Mouse (Mus musculus): ENCODE results near the gene Olfr714. TPM values are rescaled to one million over a fixed set of nuclear protein-coding genes. Genes with fewer than 3 reads are reported as not detected.

Olfr714 gene
- not detected for polyA plus RNA-seq (2012; fragmentation: generic; extraction: Trizol)

DNA sequence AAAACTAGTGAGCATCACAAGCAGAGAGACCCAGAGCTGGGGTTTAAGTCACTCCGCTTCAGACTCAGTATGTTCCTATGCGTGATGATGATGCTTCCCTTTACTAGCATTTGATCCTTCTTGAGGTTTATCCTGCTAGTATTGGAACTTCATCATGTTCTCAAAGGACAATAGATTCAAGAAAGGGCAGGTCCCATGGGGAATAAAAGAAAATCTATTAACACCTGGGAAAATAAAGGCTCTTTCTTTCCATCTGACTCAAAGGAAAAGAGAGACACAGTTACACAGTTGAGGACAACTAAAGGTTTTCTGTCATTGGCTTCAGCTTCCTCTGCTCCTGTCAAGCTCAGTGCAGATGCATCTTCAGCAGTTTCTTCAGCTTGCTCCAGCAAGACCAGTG is at the start of gene Olfr714:
Gene Olfr714 (plus strand): TSS at position 301 of the 400 bp plus-strand sequence.

GRCm38 (mm10) chr7:107030874-107031273 is 39.9 kb upstream of the Olfr714 start, which contains the start of gene Olfr713:
Gene Olfr713, plus strand, starts transcription at chr7:107031174.

GRCm38 (mm10) chr7:107092920-107093319 is 22.1 kb downstream of the Olfr714 start, which contains the start of gene Olfr17:
Gene Olfr17, plus strand, starts transcription at chr7:107093220.

GRCm38 (mm10) chr7:107110269-107110668 is 39.5 kb downstream of the Olfr714 start, which contains the start of gene Olfr715b:
Gene Olfr715b, minus strand, starts transcription at chr7:107110369.

Other genes with a start within 250 kb of the Olfr714 start
- not detected for gene Olfr702, start 237.1 kb upstream of the Olfr714 start, polyA plus RNA-seq (2012; fragmentation: generic; extraction: Trizol)
- not detected for gene Olfr703, start 227.6 kb upstream of the Olfr714 start, polyA plus RNA-seq (2012; fragmentation: generic; extraction: Trizol)
- not detected for gene Olfr704, start 207.8 kb upstream of the Olfr714 start, polyA plus RNA-seq (2012; fragmentation: generic; extraction: Trizol)
- gene Olfr705, start 194.1 kb upstream of the Olfr714 start, polyA plus RNA-seq (2012; fragmentation: generic; extraction: Trizol) = not detected
- not detected for gene Olfr706, start 182.8 kb upstream of the Olfr714 start, polyA plus RNA-seq (2012; fragmentation: generic; extraction: Trizol)
- gene Olfr707, start 169.7 kb upstream of the Olfr714 start, polyA plus RNA-seq (2012; fragmentation: generic; extraction: Trizol) = not detected
- gene Olfr1532-ps1, start 163.0 kb upstream of the Olfr714 start, polyA plus RNA-seq (2012; fragmentation: generic; extraction: Trizol) = not detected
- not detected for gene Olfr709-ps1, start 138.8 kb upstream of the Olfr714 start, polyA plus RNA-seq (2012; fragmentation: generic; extraction: Trizol)
- not detected for gene Olfr710, start 122.7 kb upstream of the Olfr714 start, polyA plus RNA-seq (2012; fragmentation: generic; extraction: Trizol)
- not detected for gene Olfr6, start 107.0 kb upstream of the Olfr714 start, polyA plus RNA-seq (2012; fragmentation: generic; extraction: Trizol)
- not detected for gene Olfr711, start 95.5 kb upstream of the Olfr714 start, polyA plus RNA-seq (2012; fragmentation: generic; extraction: Trizol)
- not detected for gene Olfr2, start 64.9 kb upstream of the Olfr714 start, polyA plus RNA-seq (2012; fragmentation: generic; extraction: Trizol)
- not detected for gene Olfr713, start 39.8 kb upstream of the Olfr714 start, polyA plus RNA-seq (2012; fragmentation: generic; extraction: Trizol)
- gene Olfr17, start 22.2 kb downstream of the Olfr714 start, polyA plus RNA-seq (2012; fragmentation: generic; extraction: Trizol) = not detected
- gene Olfr715b, start 39.4 kb downstream of the Olfr714 start, polyA plus RNA-seq (2012; fragmentation: generic; extraction: Trizol) = not detected
- not detected for gene Olfr715, start 60.1 kb downstream of the Olfr714 start, polyA plus RNA-seq (2012; fragmentation: generic; extraction: Trizol)
- gene Olfr716, start 67.3 kb downstream of the Olfr714 start, polyA plus RNA-seq (2012; fragmentation: generic; extraction: Trizol) = not detected
- not detected for gene Nlrp14, start 96.0 kb downstream of the Olfr714 start, polyA plus RNA-seq (2012; fragmentation: generic; extraction: Trizol)
- not detected for gene Rbmxl2, start 138.5 kb downstream of the Olfr714 start, polyA plus RNA-seq (2012; fragmentation: generic; extraction: Trizol)

All from C3H10T1/2 (cell line).